Mouse (Mus musculus) left cerebral cortex, postnatal 4 days (tissue): ENCODE data around the gene Mrpl14. TPM values are rescaled to one million over a fixed set of nuclear protein-coding genes. Genes with fewer than 3 reads are reported as not detected.

Experiments
- DNase-seq: peaks from one replicate; pipeline ENCODE4 v3.0.0-alpha.2; 2022
- intact Hi-C: fragments of 180-260 bp; cut with DNase I; formaldehyde crosslinking; loops from one replicate; pipeline ENCODE4 v1.15.1; 2025
- total RNA-seq, 2 experiments: library from RNA; stranded (reverse); gene quantifications; 2 replicates each; pipeline ENCODE4 v1.2.3; 2021

Gene Mrpl14
- total RNA-seq, 2 experiments from 2014 or later: 49.2 to 55.7 TPM

GRCm38 (mm10) chr17:45742371-45743147, 56.4 kb downstream of the Mrpl14 start:
- DNase-seq: no peak
- intact Hi-C loops: no loop called here

DNA sequence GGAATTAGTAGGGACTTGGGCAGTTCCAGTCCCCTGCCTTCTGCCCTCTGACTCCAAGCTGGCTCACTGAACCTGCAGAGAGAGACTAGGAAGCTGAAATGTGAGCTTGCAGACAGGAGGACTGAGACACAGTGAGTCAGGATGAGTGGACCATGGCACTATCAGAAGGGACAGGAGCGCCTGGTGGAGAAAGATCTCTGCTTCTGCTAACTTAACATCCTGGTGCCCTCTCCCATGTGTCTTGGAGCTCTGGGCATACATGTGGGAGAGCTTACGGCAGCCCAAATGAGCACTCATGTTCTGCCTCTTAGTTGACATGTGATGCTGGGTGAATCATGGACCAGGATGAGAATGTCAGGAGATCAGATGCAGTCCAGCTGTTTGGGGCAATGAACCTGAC, 59.5 kb downstream of the Mrpl14 start:
- intact Hi-C loops: no loop called here

DNA sequence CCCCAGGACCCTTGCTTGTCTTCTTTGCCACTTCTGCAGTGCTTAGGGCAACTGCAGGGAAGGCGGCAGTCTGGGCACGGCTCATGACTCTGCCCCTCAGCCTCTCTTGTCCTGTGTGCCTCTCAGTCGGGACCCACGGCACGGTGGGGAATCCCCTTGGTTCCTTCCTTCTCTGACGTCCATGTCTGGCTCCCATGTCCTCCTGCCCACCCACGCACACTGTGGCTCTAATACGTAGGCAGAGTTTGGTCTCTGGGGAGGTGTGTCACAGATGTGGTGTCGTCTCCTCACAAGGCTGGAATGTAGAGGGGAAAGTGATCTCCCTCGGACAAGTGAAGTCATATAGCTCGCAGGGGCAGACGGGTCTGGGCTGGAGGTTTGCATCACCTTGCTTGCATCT, 60.6 kb downstream of the Mrpl14 start:
- intact Hi-C loops: no loop called here
- no peak for DNase-seq

More for the DNA sequence above, 59.5 kb downstream of the Mrpl14 start:
- no peak for DNase-seq

DNA sequence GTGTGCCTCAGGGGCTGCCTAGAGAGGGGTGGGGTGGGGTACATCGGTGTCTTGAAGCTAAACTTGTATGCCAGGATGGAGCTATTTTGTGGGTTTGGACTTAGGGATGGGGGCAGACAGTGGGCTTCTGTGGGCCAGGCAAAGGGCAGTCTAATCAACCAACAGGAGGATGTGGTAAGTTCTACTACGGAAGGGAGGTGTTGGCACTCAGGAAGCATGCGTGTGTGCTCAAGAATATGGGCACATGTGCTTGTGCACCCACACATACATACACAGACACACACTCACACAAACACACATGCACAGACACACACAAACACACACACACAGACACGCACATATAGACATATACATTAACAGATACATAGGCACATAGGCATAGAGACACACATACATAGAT, 61.2 kb downstream of the Mrpl14 start:
- intact Hi-C loops: no loop called here
- no peak for DNase-seq

Other genes starting within 250 kb of the Mrpl14 start
- 1 to 10 TPM; 2.0 to 3.0 TPM for gene Spats1, start 210.9 kb upstream of the Mrpl14 start, total RNA-seq
- 10 to 100 TPM; 24.2 to 26.2 TPM for gene Aars2, start 179.5 kb upstream of the Mrpl14 start, total RNA-seq
- gene Tcte1, start 162.9 kb upstream of the Mrpl14 start, total RNA-seq: under 1 TPM; 0.58 to 0.64 TPM
- 10 to 100 TPM; 90.3 to 92.2 TPM for gene Tmem151b, start 136.6 kb upstream of the Mrpl14 start, total RNA-seq
- gene Nfkbie, start 130.6 kb upstream of the Mrpl14 start, total RNA-seq: 1 to 10 TPM; 2.4 to 2.7 TPM
- 10 to 100 TPM; 39.2 to 40.2 TPM for gene Slc35b2, start 122.4 kb upstream of the Mrpl14 start, total RNA-seq
- 1,000 to 10,000 TPM; 1,680 to 1,682 TPM for gene Hsp90ab1, start 113.1 kb upstream of the Mrpl14 start, total RNA-seq
- 10 to 100 TPM; 68.8 to 69.9 TPM for gene Slc29a1, start 86.7 kb upstream of the Mrpl14 start, total RNA-seq
- gene Mymx, start 84.2 kb upstream of the Mrpl14 start, total RNA-seq: not detected
- gene Capn11, start 27.0 kb upstream of the Mrpl14 start, total RNA-seq: 1 to 10 TPM in 1 of 2 experiments, under 1 TPM in 1; 0.14 to 3.6 TPM
- gene Tmem63b, start 583 bp downstream of the Mrpl14 start, total RNA-seq: 100 to 1,000 TPM; 272 to 284 TPM
- not detected for gene 1600014C23Rik, start 47.5 kb downstream of the Mrpl14 start, total RNA-seq